Mouse (Mus musculus) ES-E14 (cell line): ENCODE measurements around the gene Cers6.

ENCODE experiments used
- ZC3H11A ChIP-seq: IDR thresholded peaks from 2 replicates; pipeline ENCODE4 v1.6.1; 2012; ENCODE audit warnings: low read depth, mild to moderate bottlenecking, inconsistent platforms, low read length, borderline replicate concordance
- ZNF384 ChIP-seq: IDR thresholded peaks from 2 replicates; pipeline ENCODE4 v1.6.1; 2012; ENCODE audit warnings: low read depth, low read length, inconsistent platforms

DNA sequence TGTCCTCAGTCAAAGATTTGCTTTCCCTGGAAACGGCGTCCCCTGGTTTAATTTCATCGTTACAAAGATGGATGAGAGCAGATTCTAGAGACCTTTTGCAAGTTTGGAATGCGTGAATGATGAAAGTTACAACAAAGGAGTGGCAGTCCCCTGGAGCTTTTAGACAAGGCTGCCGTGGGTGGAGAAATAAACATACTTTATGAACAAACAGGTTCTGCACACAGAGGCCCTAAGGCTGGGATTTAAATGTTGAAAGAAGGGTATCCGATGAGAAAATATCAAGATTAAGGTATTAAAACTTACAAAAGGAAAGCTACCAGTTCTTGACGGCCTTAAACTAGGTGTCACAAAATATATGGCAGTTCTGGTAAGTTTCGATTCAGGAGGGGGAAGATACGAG is 117.0 kb downstream of the Cers6 start:
- no peak for TF ChIP-seq ZC3H11A
- no peak for TF ChIP-seq ZNF384
